Mouse (Mus musculus): Measurements from ENCODE around the gene Fam186b. TPM values are rescaled to one million over a fixed set of nuclear protein-coding genes. Genes with fewer than 3 reads are reported as not detected.

Fam186b gene
- 0.21 and 0.30 TPM in 2 replicates for polyA plus RNA-seq (2015; fragmentation: Nextera tagmentation; extraction: Ambion mirVana)

GRCm38 (mm10) chr15:99295484-99295981 lies at the start of gene Fam186b:
Gene Fam186b (minus strand): TSS chr15:99295888.
- WGBS = under 1% methylated on average over 14 of the region's 17 CpGs
- Histone ChIP-seq H3K27me3 (ENCODE audit: insufficient read depth, low read length) (no peaks in the 10 kb centered on the region), H3K36me3 (ENCODE audit: insufficient read depth, low read length) (no peaks in the 10 kb centered on the region), H3K4me1 (ENCODE audit: insufficient read depth, low read length) (peaks cover 19% of the 10 kb centered on the region), H3K4me3 (ENCODE audit: low read length) (peak within 1 kb of the TSS; percentile 82), H3K9me3 (ENCODE audit: low read length) (no peaks in the 10 kb centered on the region), H3K27ac (ENCODE audit: low read length) (peak within 1 kb of the TSS; percentile 94), H3K4me2 (replicated peaks; ENCODE audit: low read depth, low read length) (peak within 1 kb of the TSS; percentile 58), H3K9ac (replicated peaks; ENCODE audit: low read length) (peak within 1 kb of the TSS; percentile 78)
- ATAC-seq (ENCODE audit: low FRiP score, low TSS enrichment) = peak; percentile 50

- no peak overlapping the region for H3K4me2 ChIP-seq (replicated peaks; ENCODE audit: low read depth, low read length)
- no peaks in the 10 kb centered on the region for H3K36me3 ChIP-seq (ENCODE audit: insufficient read depth, low read length)
- no peak overlapping the region for H3K9ac ChIP-seq (replicated peaks; ENCODE audit: low read length)
- no peak overlapping the region for H3K27ac ChIP-seq (ENCODE audit: low read length)
- peaks cover 67% of the 10 kb centered on the region for H3K4me1 ChIP-seq (ENCODE audit: insufficient read depth, low read length)
- no peaks in the 10 kb centered on the region for H3K9me3 ChIP-seq (ENCODE audit: low read length)
- H3K27me3 ChIP-seq (ENCODE audit: insufficient read depth, low read length) = no peaks in the 10 kb centered on the region
- no peak overlapping the region for H3K4me3 ChIP-seq (ENCODE audit: low read length)
- ATAC-seq (ENCODE audit: low FRiP score, low TSS enrichment) = no peak
- 60% methylated on average over 4 of the region's 4 CpGs for WGBS
Observed at GRCm38 (mm10) chr15:99344961-99345360, 49.3 kb upstream of the Fam186b start.

- Histone ChIP-seq H3K9me3 (ENCODE audit: low read length) (no peaks in the 10 kb centered on the region), H3K27me3 (ENCODE audit: insufficient read depth, low read length) (no peaks in the 10 kb centered on the region), H3K4me2 (replicated peaks; ENCODE audit: low read depth, low read length) (no peak overlapping the region), H3K4me1 (ENCODE audit: insufficient read depth, low read length) (peaks cover 69% of the 10 kb centered on the region), H3K27ac (ENCODE audit: low read length) (peak overlapping the region; percentile 75), H3K36me3 (ENCODE audit: insufficient read depth, low read length) (no peaks in the 10 kb centered on the region), H3K9ac (replicated peaks; ENCODE audit: low read length) (peak overlapping the region; percentile 23; the same call in 1 of the 2 replicates), H3K4me3 (ENCODE audit: low read length) (no peak overlapping the region)
- WGBS = 54% methylated on average over 8 of the region's 8 CpGs
- no peak for ATAC-seq (ENCODE audit: low FRiP score, low TSS enrichment)
Observed at GRCm38 (mm10) chr15:99344148-99344870, 48.6 kb upstream of the Fam186b start.

- peak; percentile 68 for ATAC-seq (ENCODE audit: low FRiP score, low TSS enrichment)
- H3K27ac ChIP-seq (ENCODE audit: low read length) = peak overlapping the region; percentile 75
- H3K4me2 ChIP-seq (replicated peaks; ENCODE audit: low read depth, low read length) = no peak overlapping the region
- no peaks in the 10 kb centered on the region for H3K9me3 ChIP-seq (ENCODE audit: low read length)
- H3K36me3 ChIP-seq (ENCODE audit: insufficient read depth, low read length) = no peaks in the 10 kb centered on the region
- peaks cover 75% of the 10 kb centered on the region for H3K4me1 ChIP-seq (ENCODE audit: insufficient read depth, low read length)
- H3K9ac ChIP-seq (replicated peaks; ENCODE audit: low read length) = peak overlapping the region; percentile 23
- WGBS = 29% methylated on average over 5 of the region's 5 CpGs
- no peak overlapping the region for H3K4me3 ChIP-seq (ENCODE audit: low read length)
- no peaks in the 10 kb centered on the region for H3K27me3 ChIP-seq (ENCODE audit: insufficient read depth, low read length)
Observed at GRCm38 (mm10) chr15:99343414-99344147, 47.9 kb upstream of the Fam186b start.

- H3K9me3 ChIP-seq (ENCODE audit: low read length) = no peaks in the 10 kb centered on the region
- H3K27me3 ChIP-seq (ENCODE audit: insufficient read depth, low read length) = no peaks in the 10 kb centered on the region
- 0 out of 2 replicates have a peak overlapping the region, but pooled peaks have one; percentile 1 for H3K27ac ChIP-seq (ENCODE audit: low read length)
- H3K9ac ChIP-seq (replicated peaks; ENCODE audit: low read length) = no peak overlapping the region
- H3K4me1 ChIP-seq (ENCODE audit: insufficient read depth, low read length) = peaks cover 74% of the 10 kb centered on the region
- H3K36me3 ChIP-seq (ENCODE audit: insufficient read depth, low read length) = no peaks in the 10 kb centered on the region
- 43% methylated on average over 9 of the region's 9 CpGs for WGBS
- no peak overlapping the region for H3K4me2 ChIP-seq (replicated peaks; ENCODE audit: low read depth, low read length)
- ATAC-seq (ENCODE audit: low FRiP score, low TSS enrichment) = no peak
- no peak overlapping the region for H3K4me3 ChIP-seq (ENCODE audit: low read length)
Observed at GRCm38 (mm10) chr15:99342194-99342981, 46.7 kb upstream of the Fam186b start.

GRCm38 (mm10) chr15:99341102-99341501 lies 45.4 kb upstream of the Fam186b start:
- Histone ChIP-seq H3K9me3 (ENCODE audit: low read length) (no peaks in the 10 kb centered on the region), H3K4me2 (replicated peaks; ENCODE audit: low read depth, low read length) (no peak overlapping the region), H3K4me3 (ENCODE audit: low read length) (no peak overlapping the region), H3K9ac (replicated peaks; ENCODE audit: low read length) (no peak overlapping the region), H3K36me3 (ENCODE audit: insufficient read depth, low read length) (no peaks in the 10 kb centered on the region), H3K27me3 (ENCODE audit: insufficient read depth, low read length) (no peaks in the 10 kb centered on the region), H3K27ac (ENCODE audit: low read length) (no peak overlapping the region), H3K4me1 (ENCODE audit: insufficient read depth, low read length) (peaks cover 77% of the 10 kb centered on the region)
- WGBS = 80% methylated on average over 3 of the region's 3 CpGs
- no peak for ATAC-seq (ENCODE audit: low FRiP score, low TSS enrichment)

GRCm38 (mm10) chr15:99339669-99340068 lies 44.0 kb upstream of the Fam186b start:
- WGBS = 44% methylated on average over 6 of the region's 6 CpGs

GRCm38 (mm10) chr15:99338916-99339315 lies 43.2 kb upstream of the Fam186b start:
- WGBS = 57% methylated on average over 2 of the region's 2 CpGs
- no peak overlapping the region for H3K4me2 ChIP-seq (replicated peaks; ENCODE audit: low read depth, low read length)
- no peak overlapping the region for H3K9ac ChIP-seq (replicated peaks; ENCODE audit: low read length)
- no peak for ATAC-seq (ENCODE audit: low FRiP score, low TSS enrichment)
- H3K36me3 ChIP-seq (ENCODE audit: insufficient read depth, low read length) = peaks cover 3% of the 10 kb centered on the region; the same call in 1 of the 2 replicates
- H3K4me3 ChIP-seq (ENCODE audit: low read length) = no peak overlapping the region
- no peaks in the 10 kb centered on the region for H3K27me3 ChIP-seq (ENCODE audit: insufficient read depth, low read length)
- H3K27ac ChIP-seq (ENCODE audit: low read length) = no peak overlapping the region
- no peaks in the 10 kb centered on the region for H3K9me3 ChIP-seq (ENCODE audit: low read length)
- peaks cover 77% of the 10 kb centered on the region for H3K4me1 ChIP-seq (ENCODE audit: insufficient read depth, low read length)

More at GRCm38 (mm10) chr15:99339669-99340068, 44.0 kb upstream of the Fam186b start:
- Histone ChIP-seq H3K9ac (replicated peaks; ENCODE audit: low read length) (no peak overlapping the region), H3K9me3 (ENCODE audit: low read length) (no peaks in the 10 kb centered on the region), H3K27me3 (ENCODE audit: insufficient read depth, low read length) (no peaks in the 10 kb centered on the region), H3K4me2 (replicated peaks; ENCODE audit: low read depth, low read length) (no peak overlapping the region), H3K36me3 (ENCODE audit: insufficient read depth, low read length) (peaks cover 3% of the 10 kb centered on the region; the same call in 1 of the 2 replicates), H3K4me3 (ENCODE audit: low read length) (no peak overlapping the region), H3K4me1 (ENCODE audit: insufficient read depth, low read length) (peaks cover 77% of the 10 kb centered on the region), H3K27ac (ENCODE audit: low read length) (no peak overlapping the region; the same call in 1 of the 2 replicates)
- ATAC-seq (ENCODE audit: low FRiP score, low TSS enrichment) = no peak

- H3K9ac ChIP-seq (replicated peaks; ENCODE audit: low read length) = no peak overlapping the region
- WGBS = 72% methylated on average over 8 of the region's 8 CpGs
- no peak overlapping the region for H3K4me2 ChIP-seq (replicated peaks; ENCODE audit: low read depth, low read length)
- H3K27me3 ChIP-seq (ENCODE audit: insufficient read depth, low read length) = no peaks in the 10 kb centered on the region
- H3K27ac ChIP-seq (ENCODE audit: low read length) = no peak overlapping the region
- ATAC-seq (ENCODE audit: low FRiP score, low TSS enrichment) = no peak
- no peaks in the 10 kb centered on the region for H3K9me3 ChIP-seq (ENCODE audit: low read length)
- no peak overlapping the region for H3K4me3 ChIP-seq (ENCODE audit: low read length)
- peaks cover 77% of the 10 kb centered on the region for H3K4me1 ChIP-seq (ENCODE audit: insufficient read depth, low read length)
- peaks cover 6% of the 10 kb centered on the region; the same call in 1 of the 2 replicates for H3K36me3 ChIP-seq (ENCODE audit: insufficient read depth, low read length)
Observed at GRCm38 (mm10) chr15:99335801-99336320, 40.2 kb upstream of the Fam186b start.
